Mouse (Mus musculus) gonadal fat pad, adult 2 months (tissue): ENCODE measurements around the gene Hoxa13. TPM values are rescaled to one million over a fixed set of nuclear protein-coding genes. Genes with fewer than 3 reads are reported as not detected.

Experiments
- DNase-seq: peaks from one replicate; pipeline ENCODE4 v3.0.0-alpha.2; 2012; ENCODE audit warnings: low read depth
- polyA plus RNA-seq: library from polyadenylated mRNA; depleted of rRNA; stranded (reverse); fragments of >200 nt; gene quantifications from 2 replicates; pipeline ENCODE4 v1.2.3, GENCODE M21; 2012; rRNA removed

The Hoxa13 gene
- polyA plus RNA-seq, result 0.11 and 0.30 TPM in 2 replicates

DNA sequence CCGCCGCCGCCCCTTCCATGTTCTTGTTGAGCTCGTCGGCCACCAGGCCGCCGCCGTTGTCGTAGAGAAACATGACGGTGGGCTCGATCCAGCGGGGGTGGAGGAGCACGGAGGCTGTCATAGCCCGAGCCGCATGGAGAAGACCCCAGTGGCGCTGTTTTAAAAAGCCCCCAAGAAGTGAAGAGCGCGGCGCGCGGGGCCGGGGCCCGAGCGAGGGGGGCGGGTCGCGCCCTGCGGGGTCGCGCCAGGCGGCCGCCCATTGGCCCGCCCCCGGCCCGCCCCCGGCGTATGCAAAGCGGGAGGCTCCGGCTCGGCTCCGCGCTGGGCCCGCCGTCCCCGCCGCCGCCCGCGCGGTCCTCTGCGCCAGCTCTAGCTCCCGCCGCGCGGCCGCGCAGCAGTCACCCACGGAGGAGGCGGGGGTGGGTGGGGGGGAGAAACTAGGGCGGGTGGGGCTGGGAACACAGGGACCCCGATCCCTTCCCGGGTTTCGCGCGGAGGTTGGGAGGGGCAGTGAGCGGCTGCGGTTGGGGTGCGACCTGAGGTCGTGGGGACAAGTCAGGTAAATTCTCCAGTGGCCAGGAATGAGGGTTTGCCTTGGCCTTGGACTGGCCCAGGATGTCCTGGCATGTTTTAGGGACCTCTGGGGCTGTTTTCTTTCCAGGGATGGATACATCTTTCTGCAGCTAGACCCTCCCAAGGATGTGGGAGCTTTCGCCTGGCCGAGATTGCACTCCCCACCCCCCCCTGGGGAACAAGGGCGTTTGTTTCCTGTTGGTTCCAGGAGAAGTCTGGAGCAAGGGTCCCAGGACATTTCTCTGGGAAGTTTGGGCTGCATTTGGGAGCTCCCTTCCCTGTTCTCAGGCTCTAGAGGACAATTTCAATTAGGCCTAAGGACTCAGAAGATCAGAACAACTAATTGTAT, at the start of gene Hoxa13:
Gene Hoxa13 (minus strand): TSS at position 227 of the 922 bp plus-strand sequence.
- no peak for DNase-seq

DNA sequence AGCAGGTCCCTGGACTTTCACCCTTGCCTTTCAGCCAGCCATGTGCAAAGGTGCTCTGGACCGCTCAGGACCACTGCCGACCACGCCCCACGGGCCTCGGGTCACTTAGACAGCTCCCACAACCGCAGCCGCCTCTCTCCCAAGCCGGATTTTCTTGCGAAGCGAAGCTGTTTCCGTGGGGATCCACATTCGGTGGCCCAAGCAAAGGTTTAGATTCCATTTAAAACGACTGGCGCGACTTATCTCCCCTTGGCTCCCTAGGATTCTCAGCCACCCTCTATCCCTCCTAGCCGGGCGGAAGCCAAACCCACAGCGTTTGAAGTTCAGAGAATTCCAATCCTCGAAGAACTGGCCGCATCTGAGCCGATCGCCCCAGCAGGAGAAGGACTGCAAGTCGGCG, 49.7 kb upstream of the Hoxa13 start:
- no peak for DNase-seq

DNA sequence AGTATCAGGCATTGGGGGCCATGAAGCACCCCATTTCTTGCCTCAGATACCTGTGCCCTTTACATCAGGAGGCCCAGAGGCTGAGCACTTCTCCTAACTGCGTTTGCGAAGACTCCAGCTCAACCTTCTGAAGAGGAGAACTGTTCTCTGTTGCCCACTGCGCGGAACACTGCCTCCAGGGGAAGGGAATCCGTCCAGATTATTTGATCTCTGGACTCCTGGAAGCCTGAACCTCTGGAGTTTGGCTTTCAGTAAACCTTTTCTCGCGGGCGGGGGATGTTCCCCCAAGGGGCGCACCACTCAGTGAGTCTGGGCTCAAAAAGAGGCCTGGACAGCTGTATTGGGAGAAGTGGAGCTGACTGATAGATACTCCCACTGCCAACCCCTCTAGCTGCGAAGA, 49.1 kb upstream of the Hoxa13 start:
- no peak for DNase-seq

DNA sequence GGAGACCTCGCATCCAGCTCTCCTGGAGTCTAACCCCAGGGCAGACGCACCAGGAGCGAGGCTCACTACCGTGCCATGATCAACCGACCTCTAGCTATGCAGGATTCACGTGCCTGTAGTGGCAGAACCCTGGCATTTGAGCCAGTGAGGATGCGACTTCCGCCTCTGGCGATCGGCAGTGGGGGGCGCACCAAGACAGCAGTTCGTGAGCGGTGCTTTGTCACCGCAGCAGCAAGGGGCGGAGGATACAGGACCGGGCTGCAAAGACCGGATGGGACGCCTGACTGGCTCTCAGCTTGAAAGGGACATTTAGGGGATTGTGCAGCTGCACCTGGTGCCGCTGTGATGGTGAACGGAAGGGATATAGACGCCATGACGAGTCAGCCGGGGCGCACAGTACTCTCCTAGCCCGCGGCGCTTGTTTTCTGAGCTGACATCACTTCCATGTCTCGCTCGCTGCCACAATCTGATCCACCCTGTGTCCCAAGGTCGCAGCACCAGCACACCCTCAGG, 45.3 kb upstream of the Hoxa13 start:
- no peak for DNase-seq

GRCm38 (mm10) chr6:52303426-52303825, 42.7 kb upstream of the Hoxa13 start:
- no peak for DNase-seq

- no peak for DNase-seq
Observed at GRCm38 (mm10) chr6:52300806-52301205, 40.1 kb upstream of the Hoxa13 start.

GRCm38 (mm10) chr6:52298511-52298910, 37.8 kb upstream of the Hoxa13 start:
- no peak for DNase-seq

DNA sequence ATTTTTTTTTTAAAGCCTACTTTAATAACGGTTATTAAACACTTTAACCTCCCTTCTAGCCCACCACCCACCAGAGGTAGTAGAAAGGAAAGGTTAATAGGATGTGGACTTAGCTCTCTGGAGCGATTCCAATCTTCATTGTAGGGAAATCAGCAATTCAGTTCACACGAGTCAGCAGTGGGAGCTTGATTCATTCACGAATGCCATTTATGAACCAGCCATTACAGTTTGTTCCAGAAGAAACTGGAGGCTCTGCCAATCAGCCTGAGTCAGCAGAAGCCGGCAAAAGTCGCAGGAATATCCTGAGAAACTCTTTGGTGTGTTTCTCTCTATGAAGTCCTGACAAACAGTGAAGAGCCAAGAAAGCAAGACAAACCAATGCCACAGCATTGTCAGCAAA, 33.9 kb upstream of the Hoxa13 start:
- DNase-seq, result no peak

- no peak for DNase-seq
Observed at GRCm38 (mm10) chr6:52292328-52292727, 31.6 kb upstream of the Hoxa13 start.

GRCm38 (mm10) chr6:52291021-52291860, 30.6 kb upstream of the Hoxa13 start:
- no peak for DNase-seq

DNA sequence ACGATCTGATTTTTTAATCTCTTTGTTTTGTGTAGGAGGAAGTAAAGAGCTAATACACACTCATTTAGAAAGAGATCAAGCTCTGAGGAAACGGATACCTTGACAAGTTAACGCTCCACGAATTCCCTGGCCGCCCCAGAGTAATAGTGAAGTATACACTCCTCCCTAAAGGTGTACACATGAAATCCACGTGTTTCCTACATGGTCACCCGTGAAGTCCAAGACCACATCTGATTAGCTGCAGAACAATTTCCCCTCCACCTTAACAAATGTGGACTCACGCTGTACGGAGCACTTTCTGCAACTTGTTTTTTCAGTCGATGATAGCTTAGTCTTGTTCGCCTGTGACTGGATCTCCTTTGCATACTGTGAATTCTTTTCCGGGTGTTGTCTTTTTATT, 29.5 kb upstream of the Hoxa13 start:
- no peak for DNase-seq

DNA sequence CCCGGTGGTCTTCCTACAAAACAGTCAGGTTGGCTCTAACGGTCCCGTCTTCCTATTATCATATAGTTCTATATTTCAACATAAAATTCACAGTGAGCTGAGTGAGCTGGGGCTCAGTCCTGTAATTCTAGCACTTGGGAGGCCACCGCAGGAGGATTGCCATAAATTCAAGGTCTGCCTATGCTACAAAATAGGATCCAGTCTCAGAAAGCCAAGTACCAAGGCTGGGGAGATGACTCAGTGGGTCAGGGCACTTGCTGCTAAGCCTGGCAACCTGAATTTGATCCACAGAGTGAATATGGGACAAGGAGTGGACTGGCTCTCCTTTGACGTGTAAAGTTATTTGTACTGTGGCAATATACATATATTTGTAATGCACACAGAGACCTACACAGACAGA, 23.2 kb upstream of the Hoxa13 start:
- no peak for DNase-seq

- no peak for DNase-seq
Observed at GRCm38 (mm10) chr6:52281084-52281483, 20.4 kb upstream of the Hoxa13 start.

GRCm38 (mm10) chr6:52276920-52277319, 16.2 kb upstream of the Hoxa13 start:
- no peak for DNase-seq

DNA sequence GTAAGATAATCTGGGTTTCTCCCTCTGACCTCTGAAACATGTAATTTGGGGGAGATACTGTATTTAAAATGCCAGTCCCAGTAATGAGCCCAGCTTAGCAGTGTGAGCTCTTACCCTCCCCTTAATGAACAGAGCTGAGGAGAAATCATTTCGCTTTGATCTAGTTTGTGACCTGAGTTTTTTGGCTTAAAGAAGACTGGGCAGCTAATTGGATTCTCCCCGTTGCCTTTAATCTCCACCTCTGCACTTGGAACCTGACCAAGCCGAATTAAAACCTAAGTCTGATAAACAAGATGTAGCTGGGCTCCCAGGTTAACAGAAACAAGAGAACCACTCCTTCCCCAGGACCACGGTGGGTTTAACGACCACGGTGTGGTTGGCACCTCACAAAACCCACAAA, 15.7 kb upstream of the Hoxa13 start:
- no peak for DNase-seq

DNA sequence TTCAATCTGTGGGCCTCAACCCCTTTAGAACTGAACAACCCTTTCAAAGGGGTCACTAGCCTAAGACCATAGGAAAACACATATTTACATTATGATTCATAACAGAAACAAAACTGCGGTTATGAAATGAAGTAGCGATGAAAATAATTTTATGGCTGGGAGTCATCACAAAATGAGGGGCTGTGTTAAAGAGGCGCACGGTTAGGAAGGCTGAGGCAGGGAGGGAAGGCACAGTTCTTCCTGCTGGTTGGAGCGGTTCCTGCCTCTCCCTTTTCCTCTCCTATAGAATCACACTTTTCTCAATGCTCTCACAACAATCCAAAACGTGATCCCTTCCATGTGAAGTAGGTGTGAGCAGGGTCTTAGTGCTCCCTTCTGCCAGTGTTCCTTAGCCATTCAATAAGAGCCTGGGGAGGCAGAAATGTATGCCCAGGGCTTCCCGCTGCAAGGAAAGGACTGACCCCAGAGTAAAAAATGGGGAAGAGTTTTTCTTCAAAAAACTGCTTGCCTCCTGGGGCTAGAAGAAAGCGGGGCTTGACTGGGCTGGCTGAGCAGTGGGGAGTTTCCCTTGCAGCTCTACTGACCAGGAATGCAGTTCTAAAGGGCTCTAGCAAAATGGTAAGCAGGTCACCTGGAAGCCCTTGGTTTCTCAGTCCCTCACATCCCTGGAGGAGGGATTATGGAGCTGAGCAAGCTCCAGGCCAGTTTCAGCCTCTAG, 15.0 kb upstream of the Hoxa13 start:
- no peak for DNase-seq

GRCm38 (mm10) chr6:52274576-52274975, 13.9 kb upstream of the Hoxa13 start:
- no peak for DNase-seq

DNA sequence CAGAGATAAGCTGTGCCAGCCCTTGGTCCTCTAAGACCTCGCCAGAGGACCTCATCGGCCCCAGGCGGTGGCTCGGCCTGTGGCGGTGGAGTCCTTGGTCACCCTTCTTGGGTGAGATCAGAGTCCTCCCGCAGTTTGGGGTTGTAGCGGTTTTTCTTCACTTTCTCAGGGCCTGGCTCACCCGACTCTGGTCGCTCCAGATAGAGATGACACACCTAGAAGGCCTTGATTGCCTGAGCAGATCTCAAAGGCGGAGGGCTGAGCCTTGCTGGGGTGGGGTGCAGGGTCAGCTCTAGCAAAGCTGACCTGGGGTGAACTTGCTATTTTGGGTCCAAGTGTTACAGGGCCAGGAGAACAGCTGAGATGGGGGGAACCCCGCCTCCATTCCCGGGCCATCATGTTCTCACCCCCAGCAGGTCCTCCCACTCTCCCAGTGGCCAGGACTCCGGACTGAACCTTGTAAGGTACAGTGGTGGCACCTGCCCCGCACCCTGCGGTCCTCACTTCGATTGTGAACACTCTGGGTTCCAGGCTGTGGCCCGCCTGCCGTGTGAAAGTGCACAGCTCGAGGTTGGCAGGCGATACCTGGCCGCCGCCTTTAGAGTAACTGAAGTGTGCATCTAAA, 13.1 kb upstream of the Hoxa13 start:
- no peak for DNase-seq

- no peak for DNase-seq
Observed at GRCm38 (mm10) chr6:52272766-52273655, 12.3 kb upstream of the Hoxa13 start.
